Mouse (Mus musculus): ENCODE results near the gene Spata20. TPM values are rescaled to one million over a fixed set of nuclear protein-coding genes. Genes with fewer than 3 reads are reported as not detected.

The Spata20 gene
- polyA plus RNA-seq, 1 experiment from 2014 or later: 0.13 TPM

DNA sequence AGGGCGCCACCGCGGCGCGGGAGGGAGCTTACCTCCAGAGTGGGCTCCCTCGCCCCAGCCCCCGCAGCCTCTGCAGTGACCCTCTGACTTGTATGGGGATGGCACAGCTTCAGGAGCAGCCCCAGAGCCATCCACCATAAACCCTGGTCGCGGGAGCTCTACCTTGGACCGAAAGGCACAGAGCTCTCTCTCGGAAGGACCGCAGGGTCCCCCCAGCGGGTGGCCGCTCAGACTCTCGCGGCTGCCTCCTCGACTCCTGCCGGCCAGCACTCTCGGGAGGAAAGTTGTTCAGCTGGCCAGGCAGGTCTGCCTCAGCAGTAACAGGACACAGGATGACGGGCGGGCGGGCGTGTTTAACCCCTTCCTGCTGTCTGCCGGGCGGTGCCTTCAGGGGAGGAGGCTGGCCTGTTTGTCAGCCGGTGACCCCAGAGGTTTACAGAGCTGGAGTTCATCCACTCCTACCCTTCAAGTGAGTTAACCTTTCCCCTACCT, 13.7 kb upstream of the Spata20 start, which contains the start of gene Epn3:
TSS of gene Epn3 (minus strand) at position 314 of the 492 bp plus-strand sequence.
- H3K27me3 ChIP-seq (replicated peaks; ENCODE audit: control insufficient read depth, insufficient read depth, low read length): no peaks in the 10 kb centered on the region
- peak within 1 kb of the TSS; percentile 36; the same call in 1 of the 2 replicates for H3K27ac ChIP-seq (ENCODE audit: low read length)
- H3K9me3 ChIP-seq (ENCODE audit: control insufficient read depth, low read length): no peaks in the 10 kb centered on the region
- WGBS: 1% methylated on average over 26 of the region's 26 CpGs
- no peaks in the 10 kb centered on the region for H3K36me3 ChIP-seq (ENCODE audit: control insufficient read depth, insufficient read depth, low read length)
- peak; percentile 62 for ATAC-seq
- H3K4me1 ChIP-seq (ENCODE audit: control insufficient read depth, insufficient read depth, low read length): peaks cover 25% of the 10 kb centered on the region
- peak within 1 kb of the TSS; percentile 48 for H3K4me3 ChIP-seq (ENCODE audit: low read length)
- peak within 1 kb of the TSS; percentile 87 for H3K4me2 ChIP-seq (ENCODE audit: low read depth, low read length)
- peak within 1 kb of the TSS; percentile 68 for H3K9ac ChIP-seq (ENCODE audit: low read depth, low read length)

DNA sequence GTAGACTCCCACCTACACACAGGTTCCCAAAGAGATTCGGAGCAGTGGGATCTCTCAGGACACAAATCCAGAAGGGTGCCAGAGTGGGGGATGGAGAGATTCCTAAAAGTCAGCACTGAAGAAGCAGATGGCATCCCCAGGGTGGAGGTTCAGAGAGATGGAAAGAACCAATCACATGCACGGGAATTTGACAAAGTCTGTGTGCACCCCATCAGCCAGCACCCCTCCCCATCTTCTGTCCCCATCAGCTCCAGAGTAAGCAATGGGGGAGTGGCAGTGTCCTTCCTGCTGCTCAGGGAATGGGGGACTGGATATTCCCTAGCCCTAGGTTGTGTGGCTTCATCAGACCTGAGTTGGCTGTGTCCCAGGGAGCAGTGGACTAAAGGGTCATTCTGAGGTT, 13.1 kb upstream of the Spata20 start:
- H3K4me2 ChIP-seq (ENCODE audit: low read depth, low read length): peak overlapping the region; percentile 87
- H3K9ac ChIP-seq (ENCODE audit: low read depth, low read length): peak overlapping the region; percentile 68
- H3K4me1 ChIP-seq (ENCODE audit: control insufficient read depth, insufficient read depth, low read length): peaks cover 25% of the 10 kb centered on the region
- peak overlapping the region; percentile 48 for H3K4me3 ChIP-seq (ENCODE audit: low read length)
- 7% methylated on average over 2 of the region's 2 CpGs for WGBS
- no peaks in the 10 kb centered on the region for H3K9me3 ChIP-seq (ENCODE audit: control insufficient read depth, low read length)
- H3K27ac ChIP-seq (ENCODE audit: low read length): no peak overlapping the region
- H3K27me3 ChIP-seq (replicated peaks; ENCODE audit: control insufficient read depth, insufficient read depth, low read length): no peaks in the 10 kb centered on the region
- peak; percentile 24; the same call in 1 of the 2 replicates for ATAC-seq
- no peaks in the 10 kb centered on the region for H3K36me3 ChIP-seq (ENCODE audit: control insufficient read depth, insufficient read depth, low read length)

GRCm38 (mm10) chr11:94498093-94498996, 12.4 kb upstream of the Spata20 start:
- H3K9ac ChIP-seq (ENCODE audit: low read depth, low read length): peak overlapping the region; percentile 35; the same call in 1 of the 2 replicates
- H3K27ac ChIP-seq (ENCODE audit: low read length): 0 out of 2 replicates have a peak overlapping the region, but pooled peaks have one; percentile 52
- H3K27me3 ChIP-seq (replicated peaks; ENCODE audit: control insufficient read depth, insufficient read depth, low read length): no peaks in the 10 kb centered on the region
- H3K4me3 ChIP-seq (ENCODE audit: low read length): peak overlapping the region; percentile 27
- H3K4me2 ChIP-seq (ENCODE audit: low read depth, low read length): peak overlapping the region; percentile 87
- H3K9me3 ChIP-seq (ENCODE audit: control insufficient read depth, low read length): no peaks in the 10 kb centered on the region
- ATAC-seq: peak; percentile 66
- peaks cover 25% of the 10 kb centered on the region for H3K4me1 ChIP-seq (ENCODE audit: control insufficient read depth, insufficient read depth, low read length)
- 26% methylated on average over 19 of the region's 19 CpGs for WGBS
- H3K36me3 ChIP-seq (ENCODE audit: control insufficient read depth, insufficient read depth, low read length): no peaks in the 10 kb centered on the region

- WGBS: 73% methylated on average over 3 of the region's 3 CpGs
- H3K4me3 ChIP-seq (ENCODE audit: low read length): no peak overlapping the region
- no peak overlapping the region for H3K4me2 ChIP-seq (ENCODE audit: low read depth, low read length)
- H3K27ac ChIP-seq (ENCODE audit: low read length): no peak overlapping the region
- no peaks in the 10 kb centered on the region for H3K36me3 ChIP-seq (ENCODE audit: control insufficient read depth, insufficient read depth, low read length)
- H3K9me3 ChIP-seq (ENCODE audit: control insufficient read depth, low read length): no peaks in the 10 kb centered on the region
- H3K9ac ChIP-seq (ENCODE audit: low read depth, low read length): no peak overlapping the region
- no peak for ATAC-seq
- H3K27me3 ChIP-seq (replicated peaks; ENCODE audit: control insufficient read depth, insufficient read depth, low read length): no peaks in the 10 kb centered on the region
- peaks cover 33% of the 10 kb centered on the region for H3K4me1 ChIP-seq (ENCODE audit: control insufficient read depth, insufficient read depth, low read length)
Measured at GRCm38 (mm10) chr11:94495415-94495814, 9.4 kb upstream of the Spata20 start.

- Histone ChIP-seq H3K9ac (ENCODE audit: low read depth, low read length) (peak overlapping the region; percentile 74), H3K4me3 (ENCODE audit: low read length) (peak overlapping the region; percentile 56), H3K36me3 (ENCODE audit: control insufficient read depth, insufficient read depth, low read length) (no peaks in the 10 kb centered on the region), H3K27ac (ENCODE audit: low read length) (no peak overlapping the region), H3K4me2 (ENCODE audit: low read depth, low read length) (peak overlapping the region; percentile 90; the same call in 1 of the 2 replicates), H3K4me1 (ENCODE audit: control insufficient read depth, insufficient read depth, low read length) (peaks cover 10% of the 10 kb centered on the region), H3K9me3 (ENCODE audit: control insufficient read depth, low read length) (no peaks in the 10 kb centered on the region), H3K27me3 (replicated peaks; ENCODE audit: control insufficient read depth, insufficient read depth, low read length) (peaks cover 1% of the 10 kb centered on the region; the same call in 1 of the 2 replicates)
- WGBS: 71% methylated on average over 7 of the region's 7 CpGs
- peak; percentile 21; the same call in 1 of the 2 replicates for ATAC-seq
Measured at GRCm38 (mm10) chr11:94491749-94492099, 5.7 kb upstream of the Spata20 start.

DNA sequence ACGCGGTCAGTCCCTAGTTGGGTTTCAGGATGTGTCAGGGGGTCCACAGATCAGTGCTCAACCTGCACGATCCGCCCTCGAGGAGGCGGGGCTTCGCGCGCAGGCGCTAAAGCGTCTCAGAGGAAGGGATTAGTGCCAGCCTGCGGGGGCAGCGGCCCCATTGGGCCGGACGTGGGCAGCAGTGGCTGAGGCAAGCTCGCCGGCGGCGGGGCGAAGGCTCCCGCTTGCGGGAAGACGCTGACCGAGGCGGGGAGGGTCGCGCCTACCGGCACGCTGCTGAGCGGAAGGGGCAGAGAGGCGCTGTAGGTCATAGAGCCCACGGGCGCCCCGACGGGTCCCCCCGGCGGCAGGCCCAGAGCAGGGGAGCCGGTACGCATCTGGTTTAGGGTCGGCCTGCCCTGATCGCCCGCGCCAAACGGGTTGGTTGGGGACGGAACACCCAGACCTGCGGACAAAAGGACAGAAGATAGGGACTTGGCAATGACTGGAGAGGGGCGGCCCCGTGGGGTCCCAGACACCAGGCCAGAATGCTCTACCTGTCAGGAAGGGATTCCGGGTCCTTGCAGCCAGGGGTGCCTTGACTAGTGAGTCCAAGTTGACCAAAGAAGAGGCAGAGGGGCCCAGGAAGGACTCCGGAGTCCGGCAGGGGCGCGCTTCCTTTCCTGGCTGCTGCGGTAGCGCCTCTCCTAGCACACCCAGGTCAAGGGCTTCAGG, 5.2 kb upstream of the Spata20 start:
- 12% methylated on average over 55 of the region's 55 CpGs for WGBS
- H3K9ac ChIP-seq (ENCODE audit: low read depth, low read length): peak overlapping the region; percentile 74
- H3K4me2 ChIP-seq (ENCODE audit: low read depth, low read length): peak overlapping the region; percentile 90
- peak overlapping the region; percentile 56 for H3K4me3 ChIP-seq (ENCODE audit: low read length)
- H3K27ac ChIP-seq (ENCODE audit: low read length): no peak overlapping the region
- H3K4me1 ChIP-seq (ENCODE audit: control insufficient read depth, insufficient read depth, low read length): peaks cover 10% of the 10 kb centered on the region
- H3K9me3 ChIP-seq (ENCODE audit: control insufficient read depth, low read length): no peaks in the 10 kb centered on the region
- H3K36me3 ChIP-seq (ENCODE audit: control insufficient read depth, insufficient read depth, low read length): no peaks in the 10 kb centered on the region
- peaks cover 4% of the 10 kb centered on the region; the same call in 1 of the 2 replicates for H3K27me3 ChIP-seq (replicated peaks; ENCODE audit: control insufficient read depth, insufficient read depth, low read length)
- ATAC-seq: peak; percentile 51

DNA sequence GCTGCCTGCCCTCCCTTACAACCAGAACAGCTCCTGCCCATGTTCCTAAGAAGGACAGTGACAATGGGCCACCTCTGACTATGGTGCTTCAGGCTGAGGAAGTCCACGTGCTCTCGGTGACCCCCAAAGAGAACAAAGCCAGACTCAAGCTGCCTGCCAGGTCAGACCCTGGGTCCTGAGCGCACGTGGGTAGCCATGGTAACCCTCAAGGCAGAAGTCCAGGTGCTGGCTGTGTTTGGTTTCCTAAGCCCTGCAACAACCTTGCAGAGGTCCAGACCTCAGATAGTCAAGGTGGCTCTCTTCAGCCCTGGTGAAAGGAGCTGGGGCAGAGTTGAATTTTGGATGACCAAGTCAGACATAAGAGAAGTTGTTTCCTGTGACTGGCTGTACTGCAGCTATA, 3.8 kb upstream of the Spata20 start:
- Histone ChIP-seq H3K27me3 (replicated peaks; ENCODE audit: control insufficient read depth, insufficient read depth, low read length) (peaks cover 7% of the 10 kb centered on the region; the same call in 1 of the 2 replicates), H3K27ac (ENCODE audit: low read length) (no peak overlapping the region), H3K9me3 (ENCODE audit: control insufficient read depth, low read length) (no peaks in the 10 kb centered on the region), H3K36me3 (ENCODE audit: control insufficient read depth, insufficient read depth, low read length) (no peaks in the 10 kb centered on the region), H3K4me2 (ENCODE audit: low read depth, low read length) (no peak overlapping the region), H3K9ac (ENCODE audit: low read depth, low read length) (no peak overlapping the region), H3K4me3 (ENCODE audit: low read length) (no peak overlapping the region), H3K4me1 (ENCODE audit: control insufficient read depth, insufficient read depth, low read length) (peaks cover 10% of the 10 kb centered on the region)
- WGBS: 40% methylated on average over 4 of the region's 4 CpGs
- no peak for ATAC-seq

DNA sequence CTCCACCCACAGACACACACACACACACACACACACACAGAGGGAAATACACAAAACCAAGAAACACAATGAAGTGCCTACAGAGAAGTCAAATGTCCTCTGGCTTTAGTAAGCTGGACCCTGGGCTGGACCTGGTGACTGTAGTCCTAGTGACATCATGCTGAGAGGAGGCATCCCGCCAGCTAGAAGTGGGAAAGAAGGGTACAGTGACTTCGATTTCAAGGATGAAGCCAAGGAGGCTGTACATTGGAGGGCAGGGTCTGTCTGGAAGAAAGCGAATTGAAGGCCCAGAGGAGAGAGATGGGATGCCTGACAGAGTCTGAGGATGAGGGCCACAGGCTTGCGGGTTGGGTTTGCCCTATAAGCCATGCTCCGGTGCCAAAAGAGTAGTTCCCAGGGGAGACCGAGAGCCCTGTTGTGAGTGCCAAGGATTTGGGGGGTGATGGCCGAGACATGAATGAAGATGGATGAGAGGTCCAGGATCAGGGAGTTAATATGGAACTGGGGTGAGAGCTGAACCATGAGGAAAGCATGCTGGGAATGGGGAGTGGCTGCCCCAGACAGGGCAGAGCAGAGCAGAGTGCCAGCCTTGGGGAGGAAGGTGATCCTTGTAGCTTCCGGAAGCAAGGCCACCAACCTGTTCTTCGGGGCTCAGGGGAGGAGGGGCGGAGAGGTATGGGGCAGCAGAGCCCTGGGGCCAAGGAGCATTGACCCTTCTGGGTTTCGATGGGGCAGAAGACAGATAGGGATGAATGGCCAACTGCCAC, 3.0 kb upstream of the Spata20 start:
- WGBS: 88% methylated on average over 11 of the region's 11 CpGs
- no peak overlapping the region for H3K4me2 ChIP-seq (ENCODE audit: low read depth, low read length)

More for the DNA sequence above, 3.0 kb upstream of the Spata20 start:
- no peaks in the 10 kb centered on the region for H3K9me3 ChIP-seq (ENCODE audit: control insufficient read depth, low read length)
- H3K4me1 ChIP-seq (ENCODE audit: control insufficient read depth, insufficient read depth, low read length): peaks cover 10% of the 10 kb centered on the region
- no peaks in the 10 kb centered on the region for H3K36me3 ChIP-seq (ENCODE audit: control insufficient read depth, insufficient read depth, low read length)
- H3K27me3 ChIP-seq (replicated peaks; ENCODE audit: control insufficient read depth, insufficient read depth, low read length): peaks cover 7% of the 10 kb centered on the region; the same call in 1 of the 2 replicates
- no peak for ATAC-seq
- no peak overlapping the region for H3K9ac ChIP-seq (ENCODE audit: low read depth, low read length)
- no peak overlapping the region for H3K4me3 ChIP-seq (ENCODE audit: low read length)
- H3K27ac ChIP-seq (ENCODE audit: low read length): no peak overlapping the region
